In genomic region chr6:88369851-88370635, GRCm38 (mm10) we compare ENCODE assay signal across 8 mouse cellular contexts.
DNase-seq lines count a peak whose midpoint lies in the region; ATAC-seq and TF ChIP-seq lines count a peak whose summit lies in the region.

No protein-coding gene starts in this region.

- no peaks in the 10 kb centered on the region for H3K36me3 ChIP-seq in forebrain, embryonic 14.5 days (ENCODE audit: control insufficient read depth, insufficient read depth, low read length)
- H3K36me3 ChIP-seq in forebrain, embryonic 10.5 days (replicated peaks) = peaks cover 4% of the 10 kb centered on the region; the same call in 1 of the 2 replicates

- no peak for ATAC-seq in forebrain, embryonic 14.5 days

- peaks cover 3% of the 10 kb centered on the region; the same call in 1 of the 2 replicates for H3K4me1 ChIP-seq in forebrain, embryonic 14.5 days (ENCODE audit: control insufficient read depth, insufficient read depth, low read length)
- no peaks in the 10 kb centered on the region for H3K4me1 ChIP-seq in forebrain, embryonic 10.5 days
- no peaks in the 10 kb centered on the region for H3K4me1 ChIP-seq in cerebellum, adult 2 months (ENCODE audit: control insufficient read depth, insufficient read depth, low read length)

- no peak overlapping the region; the same call in 1 of the 2 replicates for H3K9ac ChIP-seq in forebrain, embryonic 14.5 days (ENCODE audit: low read length)

- no peak for TF ChIP-seq POLR2A in cerebellum, adult 2 months (IDR thresholded peaks at IDR 0.05; ENCODE audit: borderline replicate concordance, insufficient read depth, low read length)

- no peaks in the 10 kb centered on the region for H3K27me3 ChIP-seq in forebrain, embryonic 14.5 days (replicated peaks; ENCODE audit: control insufficient read depth, insufficient read depth, low read length)
- no peaks in the 10 kb centered on the region for H3K27me3 ChIP-seq in forebrain, embryonic 10.5 days (ENCODE audit: poor library complexity, severe bottlenecking)
- H3K27me3 ChIP-seq in cerebellum, adult 2 months (ENCODE audit: control insufficient read depth, insufficient read depth, low read length) = no peaks in the 10 kb centered on the region

- DNase-seq in forebrain, embryonic 14.5 days (ENCODE audit: low spot score) = peak; percentile 68
- no peak for DNase-seq in forebrain, embryonic 10.5 days (ENCODE audit: extremely low spot score, low spot score)
- peak; percentile 61 for DNase-seq in 416B (ENCODE audit: low read depth)
- peak; percentile 42 for DNase-seq in gastrocnemius, postnatal 25 days
- DNase-seq in kidney, postnatal 10 days = peak; percentile 79
- DNase-seq in ovary, postnatal 36 days (ENCODE audit: low spot score) = peak; percentile 45
- no peak for DNase-seq in cerebellum, adult 11-12 months
- no peak for DNase-seq in cerebellum, adult 2 months

- no peak overlapping the region for H3K4me2 ChIP-seq in forebrain, embryonic 14.5 days (ENCODE audit: low read length)

- H3K27ac ChIP-seq in forebrain, embryonic 14.5 days (ENCODE audit: low read depth, low read length) = no peak overlapping the region
- H3K27ac ChIP-seq in forebrain, embryonic 10.5 days = no peak overlapping the region
- no peak overlapping the region for H3K27ac ChIP-seq in cerebellum, adult 2 months (ENCODE audit: insufficient read depth, low read length)

- H3K4me3 ChIP-seq in forebrain, embryonic 14.5 days (ENCODE audit: low read depth, low read length) = no peak overlapping the region
- no peak overlapping the region for H3K4me3 ChIP-seq in forebrain, embryonic 10.5 days
- no peak overlapping the region for H3K4me3 ChIP-seq in cerebellum, adult 2 months (replicated peaks; ENCODE audit: insufficient read depth, low read depth, low read length)

- no peaks in the 10 kb centered on the region for H3K9me3 ChIP-seq in forebrain, embryonic 14.5 days (replicated peaks; ENCODE audit: control insufficient read depth, low read length)
- no peaks in the 10 kb centered on the region for H3K9me3 ChIP-seq in forebrain, embryonic 10.5 days

- 49% methylated on average over 8 of the region's 8 CpGs for whole genome bisulfite sequencing in forebrain, embryonic 14.5 days
- 94% methylated on average over 8 of the region's 8 CpGs for WGBS in forebrain, embryonic 10.5 days
- 52% methylated on average over 8 of the region's 8 CpGs for WGBS in cerebellum, adult 2 months

- no peak for TF ChIP-seq CTCF in cerebellum, adult 2 months (IDR thresholded peaks at IDR 0.05; ENCODE audit: borderline replicate concordance, insufficient read depth, low read depth, low read length)

Comparison
In these comparisons a context has a peak if more than half of its experiments do, and no peak if none do; other contexts are left out.
1. DNase-seq: peak in forebrain, embryonic 14.5 days (single experiment), 416B (single experiment), gastrocnemius, postnatal 25 days (single experiment), kidney, postnatal 10 days (single experiment) and ovary, postnatal 36 days (single experiment); none in forebrain, embryonic 10.5 days (single experiment), cerebellum, adult 11-12 months (single experiment) and cerebellum, adult 2 months (0 of 2).